Mouse (Mus musculus) testis, postnatal 14 days (tissue): ENCODE measurements around the gene Hoxb6.

Experiments used
- DNase-seq: peaks from one replicate; pipeline ENCODE4 v3.0.0; 2021; ENCODE audit warnings: low spot score

Gene Hoxb6

DNA sequence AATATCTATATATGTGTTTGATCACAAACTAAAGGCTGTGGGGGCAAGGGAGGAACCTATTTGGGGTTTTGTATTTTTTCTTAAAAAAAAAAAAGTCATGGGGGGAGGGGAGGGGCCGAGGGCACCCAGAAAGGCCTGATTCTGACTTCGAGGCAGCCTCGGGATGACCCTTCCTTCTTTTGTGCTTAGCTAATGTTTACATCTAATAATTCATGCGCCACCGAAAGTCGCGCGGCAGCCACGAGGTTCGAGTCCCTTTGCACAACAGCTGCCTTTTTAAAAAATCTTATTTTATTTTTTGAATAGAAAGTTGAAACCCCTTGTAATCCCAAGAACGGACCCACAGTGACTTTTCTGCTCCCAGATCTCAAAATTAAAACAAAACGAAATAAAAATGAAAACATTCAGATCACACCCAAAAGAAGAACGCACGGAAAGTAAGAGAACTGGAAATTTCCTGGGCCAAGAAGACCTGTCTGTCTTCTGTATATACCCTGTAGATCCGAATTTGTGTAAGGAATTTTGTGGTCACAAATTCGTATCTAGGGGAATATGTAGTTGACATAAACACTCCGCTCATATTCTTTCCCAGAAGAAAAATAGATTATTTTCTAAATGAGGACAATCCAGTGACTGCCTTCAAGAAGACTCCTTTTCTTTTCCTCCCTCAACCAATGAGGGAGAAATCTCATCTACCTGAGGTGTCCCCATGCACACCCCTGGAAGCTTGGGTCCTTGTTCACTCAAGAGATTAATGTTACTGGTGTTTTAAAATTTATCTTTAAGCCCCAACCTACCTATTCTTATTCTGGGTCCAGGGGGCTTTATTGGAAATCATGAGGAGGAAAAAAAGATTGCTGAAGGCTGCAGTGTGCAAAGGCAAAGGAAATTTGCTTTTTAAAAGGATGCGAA lies 24.7 kb downstream of the Hoxb6 start:
- no peak for DNase-seq

DNA sequence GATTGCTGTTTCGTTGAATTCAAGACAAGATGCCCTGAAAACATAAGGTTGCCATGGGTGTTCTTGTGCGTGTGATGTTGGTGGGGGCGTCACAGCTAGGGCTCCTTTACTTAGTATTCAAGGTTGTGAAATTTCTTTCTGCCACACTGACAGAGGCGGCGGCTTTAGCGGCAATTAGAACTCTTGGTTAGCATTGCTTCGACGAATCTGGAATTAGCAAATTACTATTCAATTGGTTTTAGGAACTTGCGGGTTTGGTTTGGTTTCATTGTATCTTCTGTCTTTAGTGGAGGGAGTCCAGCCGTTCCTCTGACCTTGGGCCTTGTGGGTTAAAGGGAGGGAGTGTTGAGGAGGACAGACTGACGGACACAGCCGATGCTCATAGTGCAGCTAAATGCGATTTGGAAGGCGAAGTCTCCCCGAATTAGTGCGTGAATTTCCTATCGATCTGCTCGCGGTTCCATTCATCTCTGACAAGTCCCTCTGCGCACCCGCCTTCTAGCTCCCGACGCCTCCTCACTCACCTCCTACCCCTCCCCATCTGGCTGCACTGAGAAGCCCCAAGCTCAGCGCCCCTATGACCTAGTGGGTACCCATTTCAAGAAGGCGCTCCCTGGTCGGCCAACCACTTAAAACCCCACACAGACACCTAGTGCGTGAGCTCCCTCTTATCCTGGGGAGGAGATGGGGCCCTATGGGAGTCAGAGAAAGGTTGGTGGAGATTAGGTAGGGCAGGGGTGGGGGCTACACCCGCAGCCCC lies 25.5 kb downstream of the Hoxb6 start, which contains the start of gene Hoxb4:
Gene Hoxb4 (plus strand): TSS at position 660 of the 760 bp plus-strand sequence.
- no peak for DNase-seq

DNA sequence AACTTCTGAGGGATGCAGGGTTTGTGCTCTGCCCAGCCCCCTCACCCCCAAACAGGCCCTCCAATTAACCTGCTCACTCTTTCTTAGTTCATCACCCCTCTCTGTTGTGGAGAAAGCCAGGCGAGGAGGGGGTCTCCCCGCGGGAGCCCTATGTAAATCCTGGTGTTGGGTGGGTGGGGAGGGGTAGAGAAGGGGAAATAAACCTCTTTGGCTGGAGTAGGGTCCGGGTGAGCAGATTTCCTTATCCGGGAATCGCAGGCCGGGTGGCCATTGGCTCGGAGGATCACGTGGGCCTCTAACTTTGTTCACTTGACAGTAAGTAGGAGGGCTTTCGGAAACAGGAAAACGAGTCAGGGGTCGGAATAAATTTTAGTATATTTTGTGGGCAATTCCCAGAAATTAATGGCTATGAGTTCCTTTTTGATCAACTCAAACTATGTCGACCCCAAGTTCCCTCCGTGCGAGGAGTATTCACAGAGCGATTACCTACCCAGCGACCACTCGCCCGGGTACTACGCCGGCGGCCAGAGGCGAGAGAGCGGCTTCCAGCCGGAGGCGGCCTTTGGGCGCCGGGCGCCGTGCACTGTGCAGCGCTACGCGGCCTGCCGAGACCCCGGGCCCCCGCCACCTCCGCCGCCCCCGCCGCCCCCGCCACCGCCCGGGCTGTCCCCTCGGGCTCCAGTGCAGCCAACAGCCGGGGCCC lies 26.2 kb downstream of the Hoxb6 start:
- peak; percentile 63 for DNase-seq

DNA sequence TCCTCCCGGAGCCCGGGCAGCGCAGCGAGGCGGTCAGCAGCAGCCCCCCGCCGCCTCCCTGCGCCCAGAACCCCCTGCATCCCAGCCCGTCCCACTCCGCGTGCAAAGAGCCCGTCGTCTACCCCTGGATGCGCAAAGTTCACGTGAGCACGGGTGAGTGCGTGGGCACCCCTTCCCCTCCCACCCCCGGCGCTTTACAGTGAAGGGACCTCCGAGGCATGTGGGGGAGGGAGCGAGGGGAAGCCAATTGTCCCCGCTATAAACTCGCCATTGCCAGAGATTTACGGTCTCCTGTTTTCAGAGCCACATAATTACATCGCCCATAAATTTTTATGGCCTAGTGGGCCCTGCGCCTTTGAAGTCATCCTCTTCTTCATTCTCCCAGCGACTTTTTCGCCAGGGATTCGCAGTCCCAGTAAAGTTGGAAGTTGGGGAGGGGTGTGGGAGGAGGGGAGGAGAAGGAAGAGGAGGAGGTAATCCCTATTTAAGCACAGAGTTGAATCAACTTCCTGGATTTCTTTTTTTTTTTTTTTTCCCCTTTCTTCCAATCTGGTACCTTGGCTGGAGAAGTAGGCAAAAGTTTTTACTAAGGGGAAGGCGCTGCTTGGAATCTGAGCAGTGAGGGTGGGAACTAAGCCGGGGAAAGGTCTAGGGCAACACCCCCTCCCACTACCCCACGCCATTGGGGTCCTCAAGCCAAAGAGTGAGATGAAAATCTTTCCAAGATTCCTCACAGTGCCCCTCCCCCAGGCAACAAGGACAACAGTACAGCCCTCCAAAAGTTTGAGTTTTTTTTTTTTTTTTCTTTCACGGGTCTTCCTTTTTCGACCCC lies 27.0 kb downstream of the Hoxb6 start:
- DNase-seq = no peak

DNA sequence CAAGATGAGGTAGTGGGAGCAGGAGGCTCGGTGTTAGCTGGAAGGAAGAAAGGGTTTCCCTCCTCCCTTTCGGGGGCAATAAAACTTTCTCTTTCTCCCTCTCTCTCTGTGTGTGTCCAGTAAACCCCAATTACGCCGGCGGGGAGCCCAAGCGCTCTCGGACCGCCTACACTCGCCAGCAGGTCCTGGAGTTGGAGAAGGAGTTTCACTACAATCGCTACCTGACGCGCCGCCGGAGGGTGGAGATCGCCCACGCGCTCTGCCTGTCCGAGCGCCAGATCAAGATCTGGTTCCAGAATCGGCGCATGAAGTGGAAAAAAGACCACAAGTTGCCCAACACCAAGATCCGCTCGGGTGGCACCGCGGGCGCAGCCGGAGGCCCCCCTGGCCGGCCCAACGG lies 27.6 kb downstream of the Hoxb6 start:
- DNase-seq = peak; percentile 45

DNA sequence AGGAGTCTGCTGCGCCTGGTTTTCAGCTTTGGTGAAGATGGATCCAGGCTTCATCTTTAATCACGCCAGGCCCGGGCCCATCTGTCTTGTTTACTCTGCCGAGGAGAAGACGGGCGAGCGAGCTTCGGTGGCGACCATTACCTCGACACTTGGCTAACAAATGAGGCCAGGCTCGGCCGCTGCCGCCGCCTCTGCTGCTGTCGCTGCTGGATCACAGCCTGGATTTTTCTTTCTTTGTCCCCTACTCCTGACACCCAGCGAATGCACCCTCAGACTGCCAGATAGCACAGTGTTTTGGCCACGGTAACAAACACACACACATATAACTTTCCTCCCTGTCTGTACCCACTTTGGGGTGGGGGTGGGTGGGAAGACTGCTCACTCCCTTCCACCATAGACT lies 28.4 kb downstream of the Hoxb6 start:
- no peak for DNase-seq

DNA sequence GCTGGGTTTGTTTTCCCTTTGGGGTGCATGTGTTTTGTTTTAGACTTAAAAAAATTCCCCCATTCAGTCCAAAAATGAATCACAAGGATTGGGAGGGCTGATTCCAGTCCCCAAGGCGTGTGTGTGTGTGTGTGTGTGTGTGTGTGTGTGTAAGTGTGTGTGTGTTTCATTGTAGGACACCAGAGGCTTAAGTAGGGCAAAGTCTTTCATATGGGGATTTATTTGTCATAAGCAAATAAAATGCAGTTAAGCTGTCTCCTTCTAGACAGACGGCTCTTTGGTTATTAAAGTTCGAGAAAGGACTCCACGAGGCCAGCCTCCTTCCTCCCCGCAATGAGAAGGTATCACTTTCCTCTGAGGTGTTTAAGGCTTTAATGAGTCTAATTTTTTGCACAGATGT lies 29.6 kb downstream of the Hoxb6 start:
- DNase-seq = no peak

DNA sequence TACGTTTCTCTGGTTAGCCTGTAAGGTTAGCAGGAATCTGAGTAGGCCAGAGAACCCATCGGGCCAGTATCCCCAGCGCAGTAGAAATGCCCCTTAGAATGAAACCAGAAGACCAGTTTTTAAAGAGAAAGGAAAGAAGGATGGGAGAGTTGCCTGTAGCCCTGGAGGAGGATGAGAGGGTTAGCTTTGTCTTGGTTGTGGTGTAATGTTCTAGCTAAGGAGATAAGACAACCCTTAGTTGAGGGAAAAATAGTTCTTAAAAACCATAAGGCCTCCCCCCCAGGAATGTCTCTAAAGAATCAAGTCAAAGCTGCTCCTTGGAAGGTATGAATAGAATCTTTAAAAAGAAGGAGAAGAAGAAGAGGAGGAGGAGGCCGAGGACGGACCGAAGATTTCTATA lies 30.5 kb downstream of the Hoxb6 start:
- DNase-seq = no peak

DNA sequence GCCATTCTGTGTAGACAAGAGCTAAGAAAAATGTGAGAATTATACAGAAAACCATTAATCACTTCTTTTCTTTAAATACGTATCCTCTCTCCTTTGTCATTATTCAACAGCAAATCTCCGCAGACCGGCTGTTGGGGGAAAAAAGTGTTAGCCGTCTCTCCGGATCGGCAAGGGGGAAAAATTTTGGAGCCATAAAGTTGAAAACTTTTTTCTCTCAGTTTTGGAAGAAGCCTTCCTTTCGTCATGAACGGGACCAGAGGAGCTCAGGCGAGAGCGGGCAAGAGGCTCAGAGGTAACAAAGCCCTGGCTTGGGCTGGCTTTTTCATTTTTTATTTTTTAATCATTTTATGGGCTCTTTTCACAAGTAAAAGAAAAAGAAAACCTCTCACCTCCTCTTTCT lies 30.9 kb downstream of the Hoxb6 start, which contains the start of gene Hoxb3:
Gene Hoxb3 (plus strand): TSS at position 173 of the 400 bp plus-strand sequence.
- DNase-seq = no peak

DNA sequence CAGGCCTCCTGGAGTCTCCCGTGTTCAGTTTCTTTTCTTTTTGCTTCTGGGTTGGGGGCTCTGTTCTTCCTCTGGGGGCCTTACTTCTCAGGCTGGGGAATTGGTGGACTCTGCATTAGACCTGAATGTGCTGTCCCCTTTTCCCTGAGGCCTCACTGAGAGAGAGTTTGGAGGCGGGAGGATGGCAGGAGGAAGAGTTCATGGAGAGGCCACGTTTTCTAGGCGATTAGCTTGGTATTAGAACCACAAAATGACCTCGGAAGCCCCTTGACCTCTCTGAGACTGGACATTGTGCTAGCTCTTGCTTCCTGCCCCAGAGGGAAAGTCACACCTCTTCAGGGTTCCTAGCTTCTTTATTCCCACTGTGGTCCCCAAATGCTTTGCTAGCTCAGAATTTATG lies 31.8 kb downstream of the Hoxb6 start:
- DNase-seq = no peak

DNA sequence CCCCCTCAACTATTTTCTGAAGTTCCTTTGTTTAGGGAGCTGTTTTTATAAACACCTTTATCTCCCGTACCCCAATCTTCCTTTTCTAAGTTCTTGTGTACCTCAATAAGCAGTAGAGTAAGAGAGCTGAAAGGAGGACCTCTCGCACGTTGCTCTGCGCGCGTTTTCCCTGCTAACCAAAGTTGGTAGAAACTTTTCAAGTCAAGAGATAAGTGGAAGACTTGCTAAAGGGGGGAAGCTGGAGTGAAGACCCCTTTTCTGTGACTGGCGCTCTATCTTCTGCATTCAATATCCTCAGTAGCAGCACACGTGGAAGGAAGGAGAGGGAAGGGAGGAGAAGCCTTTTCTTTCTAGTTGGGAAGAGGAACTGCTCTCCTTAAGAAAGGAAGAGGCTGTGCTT lies 32.7 kb downstream of the Hoxb6 start:
- no peak for DNase-seq

DNA sequence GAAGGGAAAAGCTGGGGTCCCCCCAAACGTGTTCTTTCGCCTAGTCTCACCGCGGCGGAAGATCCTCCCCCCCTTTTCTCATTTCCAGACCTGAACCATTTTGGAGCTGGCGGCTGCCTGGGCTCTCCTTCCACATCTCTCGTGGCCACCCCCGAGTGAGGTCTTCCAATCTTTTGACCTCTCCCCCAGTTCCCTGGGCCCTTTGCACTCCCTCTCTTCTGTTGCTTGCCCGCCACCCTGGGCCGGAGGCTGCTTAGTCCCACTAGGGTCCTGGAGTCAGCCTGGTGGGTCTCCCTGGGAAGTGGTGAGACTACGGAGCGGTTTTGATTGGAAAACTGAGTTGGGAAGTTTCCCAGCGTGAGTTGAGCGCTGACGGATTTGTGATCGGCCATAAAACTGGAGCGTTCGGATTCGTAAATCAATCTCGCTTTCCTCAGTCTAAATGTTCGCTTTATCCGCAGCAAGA lies 33.5 kb downstream of the Hoxb6 start:
- no peak for DNase-seq

DNA sequence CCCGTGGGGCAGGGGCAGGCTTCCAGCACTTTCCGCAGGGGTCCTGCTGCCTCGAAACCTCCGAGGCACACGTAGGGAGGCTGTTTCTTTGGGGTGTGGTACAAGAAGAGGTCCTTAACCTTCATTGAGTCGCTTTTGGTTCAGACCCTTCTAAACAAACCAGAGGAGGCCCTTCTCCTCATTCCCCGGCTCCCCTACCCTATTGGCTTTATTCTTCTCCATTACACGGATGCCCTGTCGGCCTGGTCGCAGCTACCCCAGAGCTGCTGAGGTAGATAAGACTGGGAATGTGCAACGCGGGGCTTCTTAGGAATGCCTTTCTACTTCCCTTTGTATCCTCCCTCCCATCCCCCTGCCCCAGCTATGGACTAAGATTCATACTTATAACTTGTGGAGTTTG lies 34.4 kb downstream of the Hoxb6 start:
- DNase-seq = no peak

DNA sequence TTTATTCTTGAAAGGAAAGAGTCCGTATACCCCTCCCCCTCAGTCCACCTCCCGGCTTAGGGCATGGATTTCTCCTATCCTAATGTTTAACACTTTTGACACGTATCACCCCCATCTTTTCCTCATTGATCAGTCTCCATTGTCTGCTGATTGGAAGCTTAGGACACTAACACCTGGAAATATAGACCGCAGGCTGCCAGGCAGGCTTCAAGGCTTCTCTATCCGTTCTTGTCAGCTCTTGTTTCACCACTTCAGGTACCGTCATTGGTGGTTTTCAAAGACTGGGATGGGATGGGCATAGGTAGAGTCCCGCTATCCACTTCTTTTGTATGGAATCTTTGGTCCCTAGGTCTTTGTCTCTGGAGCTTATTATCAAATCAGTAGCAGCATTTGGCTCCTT lies 34.8 kb downstream of the Hoxb6 start:
- DNase-seq = no peak

DNA sequence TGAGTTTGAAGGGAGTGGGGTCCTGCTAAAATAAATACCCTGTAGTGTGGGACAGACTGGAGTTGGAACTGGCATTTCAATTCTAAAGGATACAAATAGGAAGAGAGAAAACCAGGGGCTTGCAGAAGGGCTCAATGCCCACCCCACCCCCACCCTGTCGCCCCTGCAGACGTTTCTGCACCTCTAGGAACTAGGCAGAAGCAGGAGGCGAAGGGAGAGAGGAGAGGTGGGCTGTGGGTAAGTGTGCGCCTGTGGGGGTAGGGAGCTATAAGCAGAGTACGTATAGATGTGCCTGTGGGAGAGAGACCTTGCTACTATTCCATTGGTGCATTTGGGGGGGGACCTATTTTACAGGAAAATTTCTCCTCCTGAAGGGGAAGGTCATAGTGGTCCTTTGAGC lies 35.5 kb downstream of the Hoxb6 start:
- no peak for DNase-seq

DNA sequence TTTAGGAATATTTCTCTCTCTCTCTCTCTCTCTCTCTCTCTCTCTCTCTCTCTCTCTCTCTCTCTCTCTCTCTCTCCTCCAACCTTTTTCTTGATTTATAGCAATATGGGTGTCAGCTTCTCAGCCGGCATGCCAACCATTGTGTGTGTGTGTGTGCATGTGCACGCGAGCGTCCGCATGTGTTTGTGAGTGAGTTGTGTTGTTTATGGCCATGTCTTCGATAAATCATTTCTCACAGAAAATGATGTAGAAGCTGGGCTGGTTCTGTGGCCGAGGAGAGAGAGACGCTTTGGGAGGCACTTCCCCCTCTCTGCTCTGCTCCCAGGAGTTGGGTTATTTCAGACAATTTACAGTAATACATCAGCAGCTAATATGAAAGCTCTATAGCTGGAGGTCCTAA lies 36.3 kb downstream of the Hoxb6 start:
- DNase-seq = no peak

DNA sequence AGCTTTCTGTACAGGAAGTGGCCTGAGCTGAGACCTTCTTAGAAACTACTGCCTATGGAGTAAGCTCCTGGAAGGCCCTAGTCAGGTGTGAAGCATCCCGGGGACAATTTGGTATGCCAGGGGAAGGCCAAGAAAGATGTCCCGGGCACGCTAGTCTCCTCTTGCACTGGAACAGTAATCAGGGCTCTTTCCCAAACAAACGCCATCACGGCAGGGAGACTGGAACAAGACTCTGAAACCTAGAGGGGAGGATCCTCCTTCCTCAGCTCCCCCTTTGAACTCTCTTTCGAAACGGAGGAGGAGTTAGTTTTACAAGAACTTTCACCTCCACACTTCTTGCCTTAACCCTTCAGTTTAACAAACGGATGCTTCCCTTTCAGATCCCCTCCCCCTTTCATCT lies 39.8 kb downstream of the Hoxb6 start:
- DNase-seq = no peak

DNA sequence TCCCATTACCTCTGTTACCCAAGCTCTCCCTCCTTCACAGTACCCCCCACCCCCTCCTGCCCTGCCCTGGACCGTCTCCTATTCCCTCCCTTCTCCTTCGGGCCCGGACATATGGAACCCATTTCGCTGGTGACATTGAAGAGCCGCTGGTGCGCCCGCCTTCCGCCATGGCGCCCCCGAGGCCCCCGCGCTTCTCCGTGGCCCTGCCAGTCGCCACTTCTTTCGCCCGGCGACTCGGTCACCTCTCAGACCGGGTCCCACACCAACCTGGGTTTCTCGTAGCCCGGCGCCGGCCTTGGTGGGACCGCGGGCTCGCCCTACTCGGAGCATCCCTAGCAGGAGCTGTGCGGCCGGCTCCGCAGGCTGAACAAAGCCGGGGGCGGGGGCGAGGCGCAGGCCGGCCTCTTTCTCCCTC lies 40.3 kb downstream of the Hoxb6 start:
- no peak for DNase-seq

DNA sequence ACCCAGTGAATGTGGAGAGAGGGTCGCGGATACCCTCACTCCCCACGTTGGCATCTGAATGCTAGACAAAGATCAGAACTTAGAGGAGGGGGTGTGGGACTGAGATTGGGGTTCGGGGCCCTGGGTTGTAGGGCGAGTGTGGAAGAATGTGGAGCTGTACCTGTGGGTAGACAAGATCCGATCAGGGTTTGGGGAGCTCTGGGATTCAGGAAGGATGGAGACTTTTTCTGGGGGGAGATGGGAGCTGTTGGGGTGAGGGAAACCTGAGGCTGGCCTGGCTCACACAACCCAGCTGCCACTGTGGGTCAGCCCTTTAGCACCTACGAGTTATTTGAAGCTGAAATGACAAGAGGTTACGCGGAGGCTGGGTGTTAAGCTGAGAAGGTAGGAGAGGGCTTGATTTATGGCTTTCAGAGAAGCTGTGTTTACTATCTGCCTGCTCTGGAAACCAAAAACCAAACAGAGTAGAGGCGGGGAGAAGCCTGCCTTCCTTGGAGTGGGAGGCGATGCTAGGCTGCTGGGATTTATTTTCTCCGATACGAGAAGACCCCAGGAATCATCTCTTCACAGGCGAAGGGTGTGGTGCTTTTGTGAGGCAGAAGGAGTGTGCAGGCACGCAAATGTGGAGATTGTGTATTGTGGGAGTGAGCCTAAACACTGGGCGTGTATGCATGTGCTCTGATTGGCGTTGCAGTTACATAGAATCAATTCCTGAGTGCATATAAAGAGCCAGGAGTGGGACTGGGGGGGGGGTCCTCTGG lies 41.1 kb downstream of the Hoxb6 start:
- DNase-seq = no peak

DNA sequence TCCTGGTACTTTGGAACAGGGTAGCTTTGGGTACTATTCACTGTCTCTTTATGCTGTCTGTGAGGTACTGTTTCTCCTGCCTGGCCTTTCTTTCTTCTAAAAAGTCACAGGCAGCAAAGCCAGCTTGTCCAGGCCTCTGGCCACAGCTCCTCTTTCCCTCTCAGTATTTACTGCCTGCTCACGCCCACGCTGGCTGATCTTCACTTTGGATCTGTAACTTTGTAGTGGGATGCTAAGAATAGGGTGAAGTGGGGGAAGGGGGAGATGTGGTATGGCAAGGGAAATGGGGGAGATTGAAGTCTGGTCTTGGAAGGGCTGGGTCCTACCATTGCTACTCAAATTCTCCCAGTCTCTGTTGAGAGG lies 41.7 kb downstream of the Hoxb6 start:
- DNase-seq = no peak

DNA sequence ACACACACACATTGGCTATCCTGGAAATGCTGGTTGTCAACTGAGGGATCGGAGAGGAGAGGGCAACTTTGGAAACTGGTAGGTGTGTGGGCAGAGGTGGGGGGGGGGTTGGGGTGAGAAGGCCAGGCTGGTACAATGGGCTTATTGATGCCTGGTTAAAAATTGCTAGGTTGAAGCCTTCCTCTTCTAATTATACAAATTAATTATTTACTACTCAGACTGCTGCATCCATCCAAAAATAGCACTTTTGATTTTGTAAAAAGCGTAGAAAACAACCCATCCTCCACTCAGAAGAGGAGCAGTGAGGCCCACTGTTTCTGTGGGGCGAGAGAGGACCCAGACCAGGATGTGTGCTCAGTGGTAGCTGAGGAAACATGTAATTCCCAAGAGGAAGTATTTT lies 42.7 kb downstream of the Hoxb6 start:
- no peak for DNase-seq
